Mouse (Mus musculus): ENCODE results near the gene Tsnax. TPM values are rescaled to one million over a fixed set of nuclear protein-coding genes. Genes with fewer than 3 reads are reported as not detected.

Gene Tsnax
- polyA plus RNA-seq (2015; fragmentation: Nextera tagmentation; extraction: Ambion mirVana) = 210 and 220 TPM in 2 replicates

DNA sequence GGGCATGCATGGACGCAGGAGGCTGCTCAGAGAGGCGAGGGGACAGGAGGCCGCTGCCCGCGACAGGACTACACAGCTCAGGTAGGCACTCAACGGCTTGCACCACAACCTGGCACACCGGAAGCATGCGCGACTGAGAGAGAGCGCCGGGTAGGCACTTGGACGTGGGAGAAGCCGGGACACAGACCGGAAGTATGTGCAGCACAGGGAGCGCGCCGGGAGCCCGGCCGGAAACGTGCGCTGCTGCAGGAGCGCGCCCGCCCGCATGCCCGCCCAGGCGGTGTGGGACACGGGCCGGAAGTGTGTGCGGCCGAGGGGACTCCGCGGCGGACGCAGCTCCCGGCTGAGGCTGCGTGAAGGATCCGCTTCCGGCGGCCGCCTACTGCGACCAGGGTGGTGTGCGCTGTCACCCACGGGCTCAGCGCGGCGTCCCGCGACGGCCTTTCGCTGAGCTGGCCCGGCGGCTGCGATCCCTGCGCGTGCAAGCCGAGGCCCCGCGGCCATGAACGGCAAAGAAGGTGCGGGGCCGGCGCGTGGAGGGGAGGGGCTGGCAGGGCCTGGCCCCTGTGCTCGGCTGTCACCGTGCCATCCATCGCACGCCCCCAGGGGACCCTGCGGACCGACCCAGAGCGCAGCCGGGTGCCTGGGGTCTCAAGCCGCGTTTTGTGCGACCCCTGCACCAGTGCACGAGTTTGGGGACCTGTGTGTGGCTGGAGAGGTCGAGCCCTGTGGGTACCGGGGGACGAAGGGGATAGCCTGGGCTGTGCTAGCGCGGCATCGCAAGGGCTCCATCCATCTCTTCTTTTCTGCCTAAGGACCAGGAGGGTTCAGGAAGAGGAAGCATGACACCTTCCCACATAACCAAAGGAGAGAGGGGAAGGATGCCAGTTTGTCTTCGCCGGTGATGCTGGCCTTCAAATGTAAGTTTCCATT lies at the start of gene Tsnax:
Tsnax (plus strand) TSS at position 303 of the 933 bp plus-strand sequence.
- Histone ChIP-seq H3K4me1 (ENCODE audit: control insufficient read depth, insufficient read depth, low read depth, low read length) (peaks cover 5% of the 10 kb centered on the region; the same call in 1 of the 2 replicates), H3K27ac (ENCODE audit: low read depth, low read length) (peak within 1 kb of the TSS; percentile 84), H3K4me3 (ENCODE audit: low read length) (peak within 1 kb of the TSS; percentile 94), H3K27me3 (replicated peaks; ENCODE audit: control insufficient read depth, insufficient read depth, low read length) (no peaks in the 10 kb centered on the region), H3K9ac (ENCODE audit: low read depth, low read length) (peak within 1 kb of the TSS; percentile 96), H3K4me2 (ENCODE audit: low read length) (peak within 1 kb of the TSS; percentile 89), H3K9me3 (ENCODE audit: control insufficient read depth, low read length) (no peaks in the 10 kb centered on the region), H3K36me3 (ENCODE audit: control insufficient read depth, insufficient read depth, low read length) (peaks cover 14% of the 10 kb centered on the region)
- WGBS = 6% methylated on average over 46 of the region's 84 CpGs
- ATAC-seq = peak; percentile 99

DNA sequence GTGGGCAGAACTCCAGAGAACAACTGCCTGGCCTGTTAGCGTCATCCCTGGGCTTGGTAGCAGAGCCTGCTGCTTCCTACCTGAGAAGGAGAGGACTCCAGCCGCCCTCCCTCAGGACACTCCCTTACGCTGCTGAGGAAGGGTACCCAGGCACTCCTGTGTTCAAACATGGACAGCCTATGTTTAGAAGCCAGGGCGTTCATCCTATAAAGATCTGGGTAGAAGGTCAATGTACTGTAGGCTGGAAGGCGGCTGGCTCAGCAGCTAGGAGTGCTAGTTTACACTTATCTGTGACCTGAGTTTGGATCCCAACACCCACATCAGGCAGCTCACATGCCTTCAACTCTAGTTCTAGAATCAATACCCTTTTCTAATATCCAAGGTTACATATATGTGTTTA lies 49.6 kb upstream of the Tsnax start:
- H3K4me2 ChIP-seq (ENCODE audit: low read length) = no peak overlapping the region
- no peaks in the 10 kb centered on the region for H3K4me1 ChIP-seq (ENCODE audit: control insufficient read depth, insufficient read depth, low read depth, low read length)
- H3K36me3 ChIP-seq (ENCODE audit: control insufficient read depth, insufficient read depth, low read length) = no peaks in the 10 kb centered on the region
- H3K27ac ChIP-seq (ENCODE audit: low read depth, low read length) = no peak overlapping the region
- H3K4me3 ChIP-seq (ENCODE audit: low read length) = no peak overlapping the region
- no peak overlapping the region for H3K9ac ChIP-seq (ENCODE audit: low read depth, low read length)
- no peaks in the 10 kb centered on the region for H3K9me3 ChIP-seq (ENCODE audit: control insufficient read depth, low read length)
- WGBS = 89% methylated on average over 5 of the region's 5 CpGs
- no peaks in the 10 kb centered on the region for H3K27me3 ChIP-seq (replicated peaks; ENCODE audit: control insufficient read depth, insufficient read depth, low read length)
- ATAC-seq = no peak

DNA sequence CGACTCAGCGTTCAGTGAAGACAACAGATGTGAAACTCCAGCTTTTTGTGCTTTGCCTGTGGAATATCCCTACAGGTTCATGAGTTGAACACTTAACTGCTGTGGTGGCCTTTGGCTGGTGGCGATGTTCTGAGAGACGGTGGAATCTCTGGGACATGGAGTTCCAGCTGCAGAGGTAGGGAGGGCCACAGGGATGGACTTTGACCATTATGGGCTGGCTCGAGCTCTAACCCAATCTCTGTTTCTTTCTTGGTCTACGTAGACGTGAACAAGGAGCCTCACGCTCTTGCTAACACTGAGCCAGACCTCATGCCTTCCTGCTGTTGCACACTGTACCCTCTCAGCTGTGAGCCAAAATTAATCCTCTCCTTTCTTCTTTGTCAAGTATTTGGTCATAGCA lies 47.8 kb upstream of the Tsnax start:
- Histone ChIP-seq H3K4me2 (ENCODE audit: low read length) (no peak overlapping the region), H3K27ac (ENCODE audit: low read depth, low read length) (no peak overlapping the region), H3K4me3 (ENCODE audit: low read length) (no peak overlapping the region), H3K4me1 (ENCODE audit: control insufficient read depth, insufficient read depth, low read depth, low read length) (no peaks in the 10 kb centered on the region), H3K27me3 (replicated peaks; ENCODE audit: control insufficient read depth, insufficient read depth, low read length) (no peaks in the 10 kb centered on the region), H3K9me3 (ENCODE audit: control insufficient read depth, low read length) (no peaks in the 10 kb centered on the region), H3K36me3 (ENCODE audit: control insufficient read depth, insufficient read depth, low read length) (no peaks in the 10 kb centered on the region), H3K9ac (ENCODE audit: low read depth, low read length) (no peak overlapping the region)
- ATAC-seq = no peak
- WGBS = 93% methylated on average over 8 of the region's 8 CpGs

DNA sequence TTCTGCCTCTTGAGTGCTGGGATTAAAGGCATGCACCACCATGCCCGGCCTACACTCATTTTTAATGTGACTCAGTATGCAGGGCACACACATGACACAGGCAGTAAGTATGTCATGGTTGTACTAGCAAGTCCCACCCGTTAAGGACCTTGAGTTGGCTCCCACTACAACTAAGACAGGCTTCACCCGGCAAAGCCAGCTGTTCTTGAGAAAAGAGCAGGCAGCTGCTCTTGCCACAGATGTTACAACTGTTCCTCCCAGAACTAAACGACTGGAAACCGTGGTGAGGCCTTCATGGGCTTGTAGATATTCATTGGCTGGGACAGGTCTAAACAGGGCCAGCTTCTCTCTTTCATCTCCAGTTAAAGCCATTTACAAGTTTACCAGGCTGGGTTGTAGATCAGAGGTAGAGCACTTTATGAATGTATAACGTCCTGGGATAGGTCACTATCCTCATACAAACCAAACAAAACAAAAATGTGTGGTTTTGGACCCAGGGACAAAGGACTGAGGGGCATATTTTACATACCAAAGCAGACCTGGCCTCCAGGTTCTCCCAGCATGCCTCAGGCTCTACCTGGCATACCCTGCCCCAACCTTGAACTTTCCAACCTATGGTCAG lies 42.4 kb upstream of the Tsnax start:
- H3K4me2 ChIP-seq (ENCODE audit: low read length) = no peak overlapping the region
- ATAC-seq = no peak
- H3K9me3 ChIP-seq (ENCODE audit: control insufficient read depth, low read length) = no peaks in the 10 kb centered on the region
- H3K27ac ChIP-seq (ENCODE audit: low read depth, low read length) = no peak overlapping the region
- H3K4me1 ChIP-seq (ENCODE audit: control insufficient read depth, insufficient read depth, low read depth, low read length) = no peaks in the 10 kb centered on the region
- H3K27me3 ChIP-seq (replicated peaks; ENCODE audit: control insufficient read depth, insufficient read depth, low read length) = no peaks in the 10 kb centered on the region
- H3K36me3 ChIP-seq (ENCODE audit: control insufficient read depth, insufficient read depth, low read length) = no peaks in the 10 kb centered on the region
- H3K9ac ChIP-seq (ENCODE audit: low read depth, low read length) = no peak overlapping the region
- no peak overlapping the region for H3K4me3 ChIP-seq (ENCODE audit: low read length)
- WGBS = 86% methylated on average over 6 of the region's 6 CpGs

DNA sequence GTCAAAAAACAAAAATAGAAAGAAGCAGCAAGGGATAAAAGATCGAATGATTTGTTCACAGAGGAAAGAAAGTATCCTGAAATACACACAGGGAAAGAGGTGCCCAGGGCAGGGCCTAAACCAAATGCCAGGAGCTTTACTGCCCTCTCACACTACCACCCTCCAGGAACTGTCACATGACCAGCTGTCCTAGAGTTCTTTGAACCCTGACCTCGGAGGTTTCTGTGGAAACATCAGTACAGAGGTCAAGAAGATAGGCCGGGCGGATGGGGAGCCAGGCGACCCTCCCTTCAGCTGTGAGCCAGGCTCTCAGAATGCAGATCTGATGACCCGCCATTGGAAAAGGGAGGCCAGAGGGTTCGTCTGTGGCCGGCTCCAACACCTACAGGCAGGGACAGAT lies 39.6 kb upstream of the Tsnax start:
- ATAC-seq = no peak

DNA sequence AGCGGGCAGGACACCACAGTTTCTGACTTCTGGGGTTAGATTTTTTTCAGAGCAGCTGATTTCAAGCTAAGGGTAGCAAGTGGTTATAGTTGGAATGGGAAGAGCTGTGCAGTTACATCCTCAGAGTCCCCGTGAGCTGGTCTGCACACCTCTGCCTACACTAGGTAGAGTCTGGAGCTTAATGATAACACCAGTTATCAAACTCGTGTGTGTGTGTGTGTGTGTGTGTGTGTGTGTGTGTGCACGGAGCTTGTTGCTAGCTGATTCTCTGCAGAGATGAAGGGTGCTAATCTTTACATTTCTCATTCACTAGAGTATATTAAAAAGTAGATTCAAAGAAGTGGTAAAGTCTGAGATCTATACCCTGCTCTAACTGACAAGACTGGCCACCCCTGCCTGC lies 38.5 kb upstream of the Tsnax start:
- 83% methylated on average over 4 of the region's 4 CpGs for WGBS
- Histone ChIP-seq H3K4me1 (ENCODE audit: control insufficient read depth, insufficient read depth, low read depth, low read length) (no peaks in the 10 kb centered on the region), H3K9ac (ENCODE audit: low read depth, low read length) (no peak overlapping the region), H3K27ac (ENCODE audit: low read depth, low read length) (no peak overlapping the region), H3K4me3 (ENCODE audit: low read length) (no peak overlapping the region), H3K4me2 (ENCODE audit: low read length) (no peak overlapping the region), H3K9me3 (ENCODE audit: control insufficient read depth, low read length) (no peaks in the 10 kb centered on the region), H3K36me3 (ENCODE audit: control insufficient read depth, insufficient read depth, low read length) (no peaks in the 10 kb centered on the region), H3K27me3 (replicated peaks; ENCODE audit: control insufficient read depth, insufficient read depth, low read length) (no peaks in the 10 kb centered on the region)
- ATAC-seq = no peak

More for the DNA sequence above, 39.6 kb upstream of the Tsnax start:
- Histone ChIP-seq H3K4me1 (ENCODE audit: control insufficient read depth, insufficient read depth, low read depth, low read length) (no peaks in the 10 kb centered on the region), H3K9me3 (ENCODE audit: control insufficient read depth, low read length) (no peaks in the 10 kb centered on the region), H3K9ac (ENCODE audit: low read depth, low read length) (no peak overlapping the region), H3K27ac (ENCODE audit: low read depth, low read length) (no peak overlapping the region), H3K4me2 (ENCODE audit: low read length) (no peak overlapping the region), H3K4me3 (ENCODE audit: low read length) (no peak overlapping the region), H3K27me3 (replicated peaks; ENCODE audit: control insufficient read depth, insufficient read depth, low read length) (no peaks in the 10 kb centered on the region), H3K36me3 (ENCODE audit: control insufficient read depth, insufficient read depth, low read length) (no peaks in the 10 kb centered on the region)
- WGBS = 82% methylated on average over 8 of the region's 8 CpGs

DNA sequence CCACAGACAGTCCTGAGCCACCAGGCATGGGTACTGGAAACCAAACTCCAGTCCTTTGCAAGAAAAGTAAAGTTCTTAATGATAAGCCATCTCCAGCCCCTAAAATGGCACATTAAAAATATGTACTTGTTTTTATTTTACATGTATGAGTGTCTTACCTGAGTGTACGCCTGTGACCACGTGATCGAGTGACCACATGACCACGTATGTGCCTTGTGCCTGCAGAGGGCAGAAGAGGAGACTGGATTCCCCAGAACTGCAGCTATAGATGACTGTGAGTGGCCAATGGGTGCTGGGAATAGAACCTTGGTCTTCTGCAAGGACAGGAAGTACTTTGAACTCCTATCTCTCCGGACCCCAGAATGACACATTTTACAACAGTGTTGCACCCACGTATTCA lies 36.6 kb upstream of the Tsnax start:
- H3K4me1 ChIP-seq (ENCODE audit: control insufficient read depth, insufficient read depth, low read depth, low read length) = no peaks in the 10 kb centered on the region
- H3K4me3 ChIP-seq (ENCODE audit: low read length) = no peak overlapping the region
- H3K4me2 ChIP-seq (ENCODE audit: low read length) = no peak overlapping the region
- no peak overlapping the region for H3K27ac ChIP-seq (ENCODE audit: low read depth, low read length)
- H3K27me3 ChIP-seq (replicated peaks; ENCODE audit: control insufficient read depth, insufficient read depth, low read length) = no peaks in the 10 kb centered on the region
- no peak overlapping the region for H3K9ac ChIP-seq (ENCODE audit: low read depth, low read length)
- no peak for ATAC-seq
- no peaks in the 10 kb centered on the region for H3K36me3 ChIP-seq (ENCODE audit: control insufficient read depth, insufficient read depth, low read length)
- H3K9me3 ChIP-seq (ENCODE audit: control insufficient read depth, low read length) = no peaks in the 10 kb centered on the region
- WGBS = 93% methylated on average over 6 of the region's 6 CpGs

DNA sequence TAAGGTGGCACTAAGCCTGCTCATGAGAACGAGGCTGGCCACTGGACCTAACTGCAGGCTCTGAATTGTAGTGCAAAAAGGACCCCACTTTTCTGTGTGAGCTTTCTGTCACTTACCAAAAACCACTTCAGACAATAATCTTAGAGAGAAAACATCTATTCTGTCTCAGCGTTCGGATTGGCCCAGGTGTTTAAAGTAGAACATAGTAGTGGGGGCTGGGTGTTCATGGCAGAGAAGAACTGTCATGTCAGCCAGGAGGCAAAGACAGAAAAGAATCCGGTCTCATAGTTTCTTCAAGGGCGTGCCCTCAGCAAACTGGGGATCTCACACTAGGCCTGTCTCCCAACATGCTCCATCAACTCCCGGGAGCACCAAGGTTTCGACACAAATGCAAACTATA lies 34.8 kb upstream of the Tsnax start:
- 86% methylated on average over 7 of the region's 7 CpGs for WGBS
- no peaks in the 10 kb centered on the region for H3K9me3 ChIP-seq (ENCODE audit: control insufficient read depth, low read length)
- no peaks in the 10 kb centered on the region for H3K4me1 ChIP-seq (ENCODE audit: control insufficient read depth, insufficient read depth, low read depth, low read length)
- H3K27ac ChIP-seq (ENCODE audit: low read depth, low read length) = no peak overlapping the region
- no peak overlapping the region for H3K9ac ChIP-seq (ENCODE audit: low read depth, low read length)
- no peaks in the 10 kb centered on the region for H3K27me3 ChIP-seq (replicated peaks; ENCODE audit: control insufficient read depth, insufficient read depth, low read length)
- ATAC-seq = no peak
- H3K4me2 ChIP-seq (ENCODE audit: low read length) = no peak overlapping the region
- H3K36me3 ChIP-seq (ENCODE audit: control insufficient read depth, insufficient read depth, low read length) = no peaks in the 10 kb centered on the region
- H3K4me3 ChIP-seq (ENCODE audit: low read length) = no peak overlapping the region

DNA sequence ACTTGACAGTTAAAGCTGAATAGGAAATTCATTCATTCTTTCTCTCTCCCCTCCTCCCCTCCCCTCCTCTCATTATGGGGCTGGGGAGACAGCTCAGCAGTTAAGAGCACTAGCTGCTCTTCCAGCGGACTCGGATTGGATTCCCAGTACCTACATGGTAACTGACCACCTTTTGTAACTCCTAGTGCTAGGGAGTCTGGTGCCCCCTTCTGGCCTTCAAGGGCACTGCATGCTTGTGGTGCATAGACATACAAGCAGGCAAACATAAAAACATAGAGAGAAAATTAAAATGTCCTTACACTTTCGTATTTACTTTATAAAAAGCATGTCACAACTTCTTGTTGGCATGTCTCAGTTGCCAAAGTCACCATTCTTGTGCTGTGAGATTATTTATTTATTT lies 32.8 kb upstream of the Tsnax start:
- no peaks in the 10 kb centered on the region for H3K27me3 ChIP-seq (replicated peaks; ENCODE audit: control insufficient read depth, insufficient read depth, low read length)
- ATAC-seq = no peak
- no peak overlapping the region for H3K4me2 ChIP-seq (ENCODE audit: low read length)
- no peak overlapping the region for H3K27ac ChIP-seq (ENCODE audit: low read depth, low read length)
- no peaks in the 10 kb centered on the region for H3K4me1 ChIP-seq (ENCODE audit: control insufficient read depth, insufficient read depth, low read depth, low read length)
- H3K9ac ChIP-seq (ENCODE audit: low read depth, low read length) = no peak overlapping the region
- no peaks in the 10 kb centered on the region for H3K36me3 ChIP-seq (ENCODE audit: control insufficient read depth, insufficient read depth, low read length)
- no peaks in the 10 kb centered on the region for H3K9me3 ChIP-seq (ENCODE audit: control insufficient read depth, low read length)
- no peak overlapping the region for H3K4me3 ChIP-seq (ENCODE audit: low read length)
- WGBS = 90% methylated on average over 3 of the region's 3 CpGs

Measured in hindbrain, embryonic 16.5 days (tissue).